Mouse (Mus musculus) olfactory bulb, adult 2 months (tissue): ENCODE data around the gene Nipsnap3a. TPM values are rescaled to one million over a fixed set of nuclear protein-coding genes. Genes with fewer than 3 reads are reported as not detected.

ENCODE experiments used
- H3K27ac ChIP-seq: fragments of 200-500 bp; 2 replicates; pipeline ENCODE4 v1.5.1; 2012; ENCODE audit warnings: low read depth, low read length; ENCODE audit not compliant: insufficient read depth
- H3K4me1 ChIP-seq: fragments of 200-500 bp; 2 replicates; pipeline ENCODE4 v1.6.1; 2012; ENCODE audit warnings: low read length; ENCODE audit not compliant: control insufficient read depth, insufficient read depth
- H3K4me3 ChIP-seq: fragments of 200-500 bp; 2 replicates; pipeline ENCODE4 v1.5.1; 2012; ENCODE audit warnings: mild to moderate bottlenecking, low read depth, low read length, moderate library complexity; ENCODE audit not compliant: insufficient read depth
- CTCF ChIP-seq: fragments of 200-500 bp; IDR thresholded peaks from 2 replicates; pipeline ENCODE4 v1.5.1; 2012; ENCODE audit warnings: low read depth, mild to moderate bottlenecking, low read length, moderate library complexity; ENCODE audit not compliant: insufficient read depth
- POLR2A ChIP-seq: fragments of 200-500 bp; IDR thresholded peaks from 2 replicates; pipeline ENCODE4 v1.6.1; 2012; ENCODE audit warnings: mild to moderate bottlenecking, low read depth, low read length, moderate library complexity; ENCODE audit not compliant: insufficient read depth
- WGBS: fragments of 180-500 bp; shearing (Covaris S2); methylation state at CpG from one replicate; pipeline ENCODE4 v1.1.7; 2018; 5-methylcytosine and 5-hydroxymethylcytosine counted together
- polyA plus RNA-seq: library from polyadenylated mRNA; stranded (reverse); fragments of >200 nt; gene quantifications from 2 replicates; pipeline ENCODE4 v1.2.4, GENCODE M21; 2012; ENCODE audit warnings: low replicate concordance; ENCODE audit not compliant: missing spikeins, insufficient read depth, insufficient read length

Nipsnap3a gene
- polyA plus RNA-seq, 1 experiment, result not detected

- 95% methylated on average over 4 of the region's 4 CpGs for WGBS
- TF ChIP-seq CTCF (no peak), POLR2A (no peak)
- H3K4me1 ChIP-seq, result peaks cover 8% of the 10 kb centered on the region; the same call in 1 of the 2 replicates
- H3K27ac ChIP-seq, result no peak overlapping the region
- H3K4me3 ChIP-seq, result no peak overlapping the region
Measured at GRCm38 (mm10) chr4:53009871-53010270, 20.8 kb downstream of the Nipsnap3a start.

- WGBS, result under 1% methylated on average over 63 of the region's 63 CpGs
- 0 out of 2 replicates have a peak within 1 kb of the TSS, but pooled peaks have one; percentile 12 for H3K27ac ChIP-seq
- peaks cover 8% of the 10 kb centered on the region; the same call in 1 of the 2 replicates for H3K4me1 ChIP-seq
- H3K4me3 ChIP-seq, result peak within 1 kb of the TSS; percentile 97
- TF ChIP-seq CTCF, result no peak
- TF ChIP-seq POLR2A, result peak; percentile 79; the same call in 1 of the 2 replicates
Measured at GRCm38 (mm10) chr4:53011732-53012361, 22.8 kb downstream of the Nipsnap3a start, which contains the start of gene Nipsnap3b. TSS of gene Nipsnap3b (plus strand) at chr4:53011880.

GRCm38 (mm10) chr4:53014421-53014820 lies 25.3 kb downstream of the Nipsnap3a start:
- Histone ChIP-seq H3K4me1 (peaks cover 8% of the 10 kb centered on the region; the same call in 1 of the 2 replicates), H3K27ac (no peak overlapping the region), H3K4me3 (no peak overlapping the region)
- TF ChIP-seq POLR2A (no peak), CTCF (no peak)
- 95% methylated on average over 7 of the region's 7 CpGs for WGBS

GRCm38 (mm10) chr4:53015024-53015423 lies 26.0 kb downstream of the Nipsnap3a start:
- WGBS, result 84% methylated on average over 3 of the region's 3 CpGs
- H3K4me3 ChIP-seq, result no peak overlapping the region
- H3K27ac ChIP-seq, result no peak overlapping the region
- peaks cover 10% of the 10 kb centered on the region; the same call in 1 of the 2 replicates for H3K4me1 ChIP-seq
- no peak for TF ChIP-seq POLR2A
- TF ChIP-seq CTCF, result no peak

- no peak overlapping the region for H3K4me3 ChIP-seq
- TF ChIP-seq POLR2A, result no peak
- no peak for TF ChIP-seq CTCF
- WGBS, result 88% methylated on average over 1 of the region's 1 CpGs
- H3K4me1 ChIP-seq, result peaks cover 4% of the 10 kb centered on the region; the same call in 1 of the 2 replicates
- no peak overlapping the region for H3K27ac ChIP-seq
Measured at GRCm38 (mm10) chr4:53018392-53018791, 29.3 kb downstream of the Nipsnap3a start.

- WGBS, result 93% methylated on average over 14 of the region's 14 CpGs
- Histone ChIP-seq H3K4me1 (peaks cover 4% of the 10 kb centered on the region; the same call in 1 of the 2 replicates), H3K4me3 (no peak overlapping the region), H3K27ac (no peak overlapping the region)
- no peak for TF ChIP-seq POLR2A
- TF ChIP-seq CTCF, result no peak
Measured at GRCm38 (mm10) chr4:53023189-53023925, 34.3 kb downstream of the Nipsnap3a start.

GRCm38 (mm10) chr4:53024397-53024796 lies 35.3 kb downstream of the Nipsnap3a start:
- H3K4me1 ChIP-seq, result peaks cover 4% of the 10 kb centered on the region; the same call in 1 of the 2 replicates
- WGBS, result 88% methylated on average over 4 of the region's 4 CpGs
- TF ChIP-seq CTCF (no peak), POLR2A (no peak)
- H3K27ac ChIP-seq, result no peak overlapping the region
- no peak overlapping the region for H3K4me3 ChIP-seq

GRCm38 (mm10) chr4:53027811-53028210 lies 38.7 kb downstream of the Nipsnap3a start:
- 88% methylated on average over 3 of the region's 3 CpGs for WGBS
- Histone ChIP-seq H3K27ac (no peak overlapping the region), H3K4me3 (no peak overlapping the region), H3K4me1 (no peaks in the 10 kb centered on the region)
- TF ChIP-seq POLR2A, result no peak

GRCm38 (mm10) chr4:53030326-53030948 lies 41.4 kb downstream of the Nipsnap3a start:
- Histone ChIP-seq H3K27ac (no peak overlapping the region), H3K4me3 (no peak overlapping the region), H3K4me1 (no peaks in the 10 kb centered on the region)
- TF ChIP-seq CTCF (no peak), POLR2A (no peak)
- WGBS, result 52% methylated on average over 8 of the region's 8 CpGs
